Mouse (Mus musculus) bone marrow, adult 2 months (tissue): ENCODE data around the gene Slk.
"Not testable (repeated sequence)": the region's sequence is repeated elsewhere in the genome, so short reads cannot be mapped to it uniquely, and the experiment has no call there.

Source experiments
- CTCF ChIP-seq: fragments of 200-500 bp; IDR thresholded peaks from 2 replicates; pipeline ENCODE4 v1.5.1; 2011; ENCODE audit warnings: low read length, control low read depth; ENCODE audit not compliant: control insufficient read depth, insufficient read depth
- POLR2A ChIP-seq: fragments of 200-500 bp; IDR thresholded peaks from 2 replicates; pipeline ENCODE4 v1.6.1; 2011; ENCODE audit warnings: low read depth, mild to moderate bottlenecking, control low read depth, low read length, borderline replicate concordance; ENCODE audit not compliant: control insufficient read depth

DNA sequence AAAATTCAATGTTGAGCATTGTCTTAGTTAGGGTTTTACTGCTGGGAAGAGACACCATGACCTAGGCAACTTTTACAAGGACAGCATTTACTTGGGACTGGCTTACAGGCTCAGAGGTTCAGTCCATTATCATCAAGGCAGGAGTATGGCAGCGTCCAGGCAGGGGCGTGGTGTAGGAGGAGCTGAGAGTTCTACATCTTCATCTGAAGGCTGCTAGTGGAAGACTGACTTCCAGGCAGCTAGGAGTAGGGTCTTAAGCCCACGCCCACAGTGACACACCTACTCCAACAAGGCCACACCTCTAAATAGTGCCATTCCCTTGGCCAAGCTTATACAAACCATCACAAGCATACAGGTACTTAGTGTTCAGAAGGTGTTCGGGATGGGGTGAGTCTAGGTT, 7.5 kb upstream of the Slk start:
- not testable (repeated sequence) for TF ChIP-seq CTCF, POLR2A
